Mouse (Mus musculus) layer of hippocampus, adult 11-12 months (tissue): Measurements from ENCODE around the gene Nfat5.

Experiments used
- DNase-seq: peaks from one replicate; pipeline ENCODE4 v3.0.0; 2022; ENCODE audit warnings: low spot score

The Nfat5 gene

GRCm38 (mm10) chr8:107292928-107293601 is at the start of gene Nfat5:
Gene Nfat5 (plus strand): TSS chr8:107293470.
- DNase-seq, result peak; percentile 98

DNA sequence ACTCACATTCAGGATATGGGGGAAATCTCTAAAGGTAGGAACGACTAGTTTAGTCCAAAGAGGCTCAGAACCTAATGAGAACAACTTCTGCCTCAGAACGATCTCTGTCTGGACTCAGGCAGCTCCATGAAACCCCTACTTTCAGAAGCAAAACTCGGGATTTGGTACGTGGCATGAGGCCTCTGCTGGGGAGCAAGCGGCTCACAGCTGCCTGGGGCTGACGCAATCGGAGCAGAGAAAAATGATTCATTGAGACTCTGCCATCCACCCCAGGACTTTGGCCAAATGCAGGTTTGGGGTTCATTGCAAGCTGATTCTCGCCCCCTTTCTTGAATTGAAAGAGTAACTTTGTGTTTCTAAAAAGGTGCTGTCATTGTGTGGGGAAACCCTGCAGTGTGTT is 49.1 kb upstream of the Nfat5 start:
- peak; percentile 28 for DNase-seq

DNA sequence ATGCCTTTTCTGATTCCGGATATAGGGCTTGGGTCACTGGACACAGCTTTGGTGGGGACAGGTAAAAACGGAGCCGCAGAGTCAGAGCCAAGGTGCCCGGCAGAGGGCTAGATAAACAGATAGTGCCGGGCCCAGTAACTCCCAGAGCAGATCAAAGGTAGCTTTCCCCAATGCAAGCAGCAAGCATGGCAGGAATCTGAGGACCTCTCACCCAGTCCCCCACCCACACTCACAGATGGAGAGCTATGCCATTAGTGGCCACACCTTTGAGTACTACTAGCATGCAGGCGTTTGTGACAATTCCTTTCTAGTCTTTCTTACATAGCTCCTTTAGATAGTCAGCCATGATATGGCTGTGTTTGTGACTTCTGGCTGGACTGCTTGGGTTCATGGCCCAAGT is 44.8 kb upstream of the Nfat5 start:
- DNase-seq, result no peak

GRCm38 (mm10) chr8:107251481-107252104 is 41.7 kb upstream of the Nfat5 start:
- DNase-seq, result no peak

DNA sequence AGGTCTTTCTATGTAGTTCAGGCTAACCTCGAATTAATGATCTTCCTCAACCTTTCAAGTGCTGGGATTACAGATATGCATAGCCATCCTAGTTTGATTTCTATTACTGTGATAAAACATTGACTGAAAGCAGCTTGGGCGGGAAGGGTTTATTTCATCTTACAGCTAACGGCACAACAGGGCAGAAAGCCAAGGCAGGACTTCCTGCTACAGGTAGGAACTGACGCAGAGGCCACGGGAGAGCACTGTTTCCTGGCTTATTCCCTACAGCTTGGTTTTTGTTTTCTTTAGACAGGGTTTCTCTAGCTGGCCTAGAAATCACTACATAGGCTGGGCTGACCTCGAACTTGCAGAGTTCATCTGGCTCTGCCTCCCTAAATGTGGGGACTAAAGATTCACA is 40.1 kb upstream of the Nfat5 start:
- DNase-seq, result no peak

DNA sequence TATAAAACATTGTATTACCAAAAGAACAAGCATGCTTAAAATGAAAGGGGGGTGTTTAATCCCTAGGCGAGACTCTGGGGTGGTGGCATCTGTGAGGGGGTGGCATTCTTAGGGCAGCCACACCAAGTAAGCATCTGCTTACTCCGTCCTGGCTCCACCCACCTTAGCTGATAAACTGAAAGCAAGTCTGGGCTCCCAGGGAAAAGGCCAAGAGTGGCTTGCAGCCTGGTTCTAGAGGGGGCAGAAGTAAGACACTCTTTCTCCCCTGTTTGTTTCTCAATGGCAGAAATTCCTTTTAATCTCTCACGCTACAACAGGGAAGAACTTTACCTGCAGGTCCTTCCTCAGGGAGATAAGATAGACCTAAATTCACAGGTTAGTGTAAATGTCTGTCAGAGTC is 38.9 kb upstream of the Nfat5 start:
- no peak for DNase-seq

GRCm38 (mm10) chr8:107254951-107255457 is 38.3 kb upstream of the Nfat5 start:
- DNase-seq, result no peak

GRCm38 (mm10) chr8:107257223-107257622 is 36.0 kb upstream of the Nfat5 start:
- peak; percentile 29 for DNase-seq

DNA sequence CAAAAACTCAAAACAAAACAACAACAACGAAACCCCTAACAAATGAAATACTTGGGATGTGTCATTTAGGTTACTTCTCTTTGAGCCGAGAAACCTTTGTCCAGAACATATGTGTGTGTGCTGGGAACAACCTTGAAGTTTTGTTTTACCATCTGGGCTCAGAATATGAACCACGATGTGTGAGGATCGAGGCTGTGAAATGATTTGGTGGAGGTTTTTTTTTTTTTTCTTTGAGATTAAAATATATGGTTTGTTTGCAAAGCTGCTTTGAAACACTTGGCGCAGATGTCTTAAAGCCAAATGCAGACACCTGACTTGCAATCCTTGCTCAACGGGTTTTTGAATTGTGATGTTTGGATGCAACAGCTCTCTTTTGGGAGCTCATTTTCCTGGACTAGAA is 33.1 kb upstream of the Nfat5 start:
- no peak for DNase-seq

- DNase-seq, result no peak
These were observed 32.1 kb upstream of the Nfat5 start for GRCm38 (mm10) chr8:107261172-107261571.

- no peak for DNase-seq
These were observed 31.1 kb upstream of the Nfat5 start for GRCm38 (mm10) chr8:107262046-107262705.

DNA sequence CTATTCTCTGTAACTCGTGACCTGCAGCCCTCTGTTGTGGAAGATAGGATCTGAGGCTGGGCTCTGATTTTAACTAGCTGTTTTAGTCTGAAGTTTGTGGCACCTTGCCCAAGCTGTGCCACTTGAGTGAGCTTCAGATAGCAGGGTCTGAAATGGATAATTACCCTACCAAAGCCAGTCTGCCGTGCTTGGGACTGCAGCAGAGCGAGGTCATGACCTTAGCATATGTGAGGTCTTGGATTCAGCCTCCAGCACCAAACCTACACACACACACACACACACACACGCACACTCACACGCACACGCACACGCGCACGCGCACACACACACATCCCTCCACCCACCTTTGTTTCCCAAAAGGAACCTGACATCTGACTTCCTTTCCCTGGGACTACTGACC is 27.5 kb upstream of the Nfat5 start:
- no peak for DNase-seq

- DNase-seq, result no peak
These were observed 24.8 kb upstream of the Nfat5 start for GRCm38 (mm10) chr8:107268501-107268900.

DNA sequence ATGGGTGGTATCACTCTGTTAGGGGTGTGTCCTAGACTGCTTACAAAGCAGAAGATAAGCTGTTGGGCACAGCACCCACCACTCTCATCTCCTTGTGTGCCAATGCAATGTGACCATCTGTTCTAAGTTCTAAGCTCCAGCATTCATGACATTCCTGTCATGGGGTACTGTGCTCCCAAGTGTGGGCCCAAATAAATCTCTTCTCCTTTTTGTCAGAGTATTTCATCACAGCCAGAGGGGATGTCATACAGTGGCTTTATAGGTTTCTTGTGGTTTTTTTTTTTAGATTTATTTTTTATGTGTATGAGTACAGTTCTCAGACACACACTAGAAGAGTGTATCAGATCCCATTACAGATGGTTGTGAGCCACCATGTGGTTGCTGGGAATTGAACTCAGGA is 24.1 kb upstream of the Nfat5 start:
- no peak for DNase-seq

DNA sequence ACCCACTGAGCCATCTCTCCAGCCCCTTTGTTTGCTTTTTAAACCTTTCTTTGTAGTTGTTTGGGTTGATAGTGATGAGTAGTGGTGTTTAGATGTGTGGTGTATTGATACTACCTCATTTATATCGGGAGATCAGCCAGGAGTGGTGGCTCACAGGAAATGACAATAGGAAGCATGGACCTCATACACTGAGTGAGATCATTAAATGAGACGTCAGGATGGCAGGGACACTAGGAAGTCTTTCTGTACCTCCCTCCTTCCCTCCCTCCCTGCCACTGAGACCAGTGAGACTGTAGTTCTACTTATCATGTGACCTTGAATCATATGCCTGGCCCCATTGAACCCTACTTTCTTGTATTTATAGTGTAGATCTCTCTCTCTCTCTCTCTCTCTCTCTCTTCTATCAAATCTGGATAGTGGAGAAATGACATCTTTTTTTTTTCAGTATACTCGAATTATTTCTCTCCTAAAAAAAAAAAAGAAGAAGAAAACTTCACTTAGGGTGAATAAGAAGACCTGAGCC is 23.6 kb upstream of the Nfat5 start:
- DNase-seq, result no peak

GRCm38 (mm10) chr8:107270287-107270686 is 23.0 kb upstream of the Nfat5 start:
- no peak for DNase-seq

DNA sequence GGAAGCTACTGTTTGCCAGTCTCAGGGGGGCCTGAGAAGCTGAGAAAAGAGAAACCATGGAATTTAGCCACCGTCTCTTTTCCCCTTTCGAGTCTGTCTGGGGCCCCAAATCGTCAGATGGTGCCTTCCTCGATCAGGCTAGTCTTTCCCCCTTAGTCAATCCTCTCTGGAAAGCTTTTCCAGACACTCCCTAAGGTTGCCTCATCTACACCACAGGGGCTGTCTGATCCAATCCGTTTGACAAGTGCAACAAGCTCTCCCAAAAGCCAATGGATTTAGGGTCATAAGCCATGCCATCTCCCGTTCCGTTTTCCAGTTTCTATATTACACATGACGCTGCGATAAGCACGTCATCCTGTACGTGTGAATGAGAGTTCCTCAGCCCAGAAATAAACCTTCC is 22.5 kb upstream of the Nfat5 start:
- no peak for DNase-seq

DNA sequence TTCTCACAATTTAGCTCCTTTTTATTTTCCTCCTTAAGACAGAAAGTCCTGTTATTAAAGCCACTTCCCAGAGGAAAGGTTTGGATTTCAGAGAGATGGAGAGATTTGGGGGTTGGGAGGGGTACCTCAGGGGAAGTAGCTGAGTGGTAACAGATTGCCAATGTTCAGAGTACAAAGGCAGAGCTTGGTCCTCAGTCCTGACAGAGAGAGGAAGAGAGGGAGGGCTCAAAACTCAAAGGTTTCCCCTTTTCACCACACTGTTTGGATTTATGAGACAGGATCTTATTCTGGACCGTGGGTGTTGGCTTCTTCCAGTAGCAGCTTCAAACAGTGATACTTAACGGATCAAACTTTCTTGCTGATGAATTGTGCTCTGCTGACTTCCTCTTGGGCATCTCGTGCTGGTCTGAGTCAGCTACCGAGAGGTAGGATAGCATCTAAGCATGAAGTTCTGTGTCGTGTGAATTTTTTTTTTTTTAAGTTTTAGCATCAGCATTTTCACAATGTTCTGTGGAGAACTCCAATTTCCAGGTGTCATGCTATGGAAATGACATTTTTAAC is 15.9 kb upstream of the Nfat5 start:
- no peak for DNase-seq

GRCm38 (mm10) chr8:107278571-107278970 is 14.7 kb upstream of the Nfat5 start:
- no peak for DNase-seq

- DNase-seq, result no peak
These were observed 6.6 kb upstream of the Nfat5 start for GRCm38 (mm10) chr8:107286686-107287085.

GRCm38 (mm10) chr8:107287522-107287921 is 5.7 kb upstream of the Nfat5 start:
- DNase-seq, result no peak

- no peak for DNase-seq
These were observed 2.1 kb upstream of the Nfat5 start for GRCm38 (mm10) chr8:107291171-107291601.
